25 mouse cellular contexts compared by ENCODE assay signal in the genomic region with DNA sequence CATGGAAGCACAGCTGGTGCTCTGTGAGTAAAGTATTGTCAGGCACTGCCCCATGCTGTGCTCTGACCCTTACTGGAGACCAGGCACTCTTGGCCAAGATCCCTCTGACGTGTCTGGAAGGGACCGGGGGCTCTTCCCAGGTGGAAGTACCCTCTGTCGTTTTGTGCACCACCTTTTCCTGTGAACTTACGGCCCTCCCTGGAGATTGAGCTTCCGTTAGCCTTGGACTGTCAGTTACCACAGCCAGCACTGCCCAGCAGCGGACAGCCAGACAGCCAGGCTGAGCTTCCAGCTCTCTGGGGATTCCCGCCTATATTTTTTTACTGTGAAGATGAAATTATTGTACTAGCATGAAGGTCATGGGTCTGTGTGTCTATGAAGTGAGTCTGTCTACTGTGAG. TPM values are rescaled to one million over a fixed set of nuclear protein-coding genes. Genes with fewer than 3 reads are reported as not detected.
DNase-seq lines count a peak whose midpoint lies in the region; ATAC-seq and TF ChIP-seq lines count a peak whose summit lies in the region.
"Had no signal": no experiment of that assay in that cellular context is flagged by ENCODE, and none has a peak within 500 bp of the region (broad histone marks: within the 10 kb centered on the region; RNA-seq: fewer than 3 reads in every experiment).

No protein-coding gene starts in this region.

- no peak for ATAC-seq in kidney, embryonic 15.5 days (replicated peaks; ENCODE audit: low FRiP score)
- no peak for ATAC-seq in G1E (ENCODE audit: extremely low read depth, insufficient number of reproducible peaks, low FRiP score, poor library complexity, severe bottlenecking)
- ATAC-seq in granulocyte monocyte progenitor cell, adult 5-6 weeks (replicated peaks; ENCODE audit: poor library complexity, severe bottlenecking) = peak; percentile 4; the same call in 1 of the 2 replicates
- ATAC-seq: forebrain, embryonic 16.5 days; hindbrain, postnatal 0 days had no signal

- no peak overlapping the region for H3K9ac ChIP-seq in kidney, embryonic 15.5 days
- H3K9ac ChIP-seq: embryonic facial prominence, embryonic 13.5 days; forebrain, embryonic 12.5 days; heart, embryonic 15.5 days; hindbrain, embryonic 13.5 days had no signal

- H3K4me3 ChIP-seq in kidney, embryonic 15.5 days (replicated peaks) = no peak overlapping the region
- H3K4me3 ChIP-seq in G1E (ENCODE audit: low read depth, low read length) = peak overlapping the region; percentile 13; the same call in 1 of the 2 replicates
- H3K4me3 ChIP-seq: embryonic facial prominence, embryonic 13.5 days; forebrain, embryonic 12.5 days; gastrocnemius, adult 2 months; heart, embryonic 10.5 days; heart, embryonic 15.5 days; hindbrain, embryonic 13.5 days had no signal

- H3K27ac ChIP-seq in kidney, embryonic 15.5 days = no peak overlapping the region
- H3K27ac ChIP-seq: embryonic facial prominence, embryonic 13.5 days; forebrain, embryonic 12.5 days; gastrocnemius, adult 2 months; heart, embryonic 10.5 days; heart, embryonic 15.5 days; hindbrain, embryonic 13.5 days; hindbrain, postnatal 0 days had no signal

- H3K4me1 ChIP-seq in kidney, embryonic 15.5 days = no peaks in the 10 kb centered on the region
- peaks cover 19% of the 10 kb centered on the region for H3K4me1 ChIP-seq in G1E (ENCODE audit: insufficient read depth, low read depth, low read length)
- H3K4me1 ChIP-seq: embryonic facial prominence, embryonic 13.5 days; forebrain, embryonic 12.5 days; heart, embryonic 10.5 days; heart, embryonic 15.5 days; hindbrain, embryonic 13.5 days had no signal

- H3K27me3 ChIP-seq in kidney, embryonic 15.5 days = no peaks in the 10 kb centered on the region
- H3K27me3 ChIP-seq in G1E (ENCODE audit: insufficient read depth, low read length) = no peaks in the 10 kb centered on the region
- H3K27me3 ChIP-seq: CH12.LX; embryonic facial prominence, embryonic 13.5 days; forebrain, embryonic 12.5 days; heart, embryonic 15.5 days; hindbrain, embryonic 13.5 days had no signal

- H3K36me3 ChIP-seq in kidney, embryonic 15.5 days = peaks cover 80% of the 10 kb centered on the region
- peaks cover 94% of the 10 kb centered on the region for H3K36me3 ChIP-seq in G1E (replicated peaks)

- DNase-seq in adrenal gland, postnatal 14 days = peak; percentile 33
- DNase-seq in adrenal gland, adult 18-20 months (ENCODE audit: low spot score in 2 of 2) = no peak
- DNase-seq in kidney, postnatal 36 days = peak; percentile 25
- DNase-seq in G1E (ENCODE audit: low spot score) = no peak
- no peak for DNase-seq in embryo, embryonic 10 days (ENCODE audit: low spot score)
- DNase-seq in frontal cortex, postnatal 25 days (ENCODE audit: low spot score in 2 of 2) = no peak
- DNase-seq: cerebellum, adult 8-10 months; cerebellum, postnatal 14 days; gastrocnemius, adult 2 months; gastrocnemius, postnatal 25 days; heart, adult 18-20 months; heart, postnatal 14 days; kidney, adult 8-10 months had no signal

- WGBS in kidney, embryonic 15.5 days = 89% methylated on average over 7 of the region's 7 CpGs

- no peaks in the 10 kb centered on the region for H3K9me3 ChIP-seq in kidney, embryonic 15.5 days (replicated peaks)
- no peaks in the 10 kb centered on the region for H3K9me3 ChIP-seq in G1E (replicated peaks)
- H3K9me3 ChIP-seq: embryonic facial prominence, embryonic 13.5 days; forebrain, embryonic 12.5 days; heart, embryonic 10.5 days; heart, embryonic 15.5 days; hindbrain, embryonic 13.5 days had no signal

- TF ChIP-seq CTCF in G1E (IDR thresholded peaks at IDR 0.05; ENCODE audit: low read depth, low read length) = no peak

- H3K4me2 ChIP-seq in kidney, embryonic 15.5 days = no peak overlapping the region
- H3K4me2 ChIP-seq: embryonic facial prominence, embryonic 13.5 days; forebrain, embryonic 12.5 days; heart, embryonic 15.5 days; hindbrain, embryonic 13.5 days had no signal

RNA-seq across cellular contexts. Expression of a gene that starts 6.0 kb away (rescaled TPM):
- total RNA-seq in adrenal gland, postnatal 14 days (2021) = 39.7 and 45.1 TPM in 2 replicates
- total RNA-seq in adrenal gland, adult 18-20 months (2021) = 10 to 100 TPM; 50.8 to 68.1 TPM
- polyA plus RNA-seq in kidney, embryonic 15.5 days (2015; fragmentation: Nextera tagmentation; extraction: Ambion mirVana) = 14.1 and 16.5 TPM in 2 replicates
- total RNA-seq in G1E (2014; fragmentation: Nextera tagmentation) = 15.0 and 21.4 TPM in 2 replicates
- 11.8 and 14.7 TPM in 2 replicates for total RNA-seq in G1E (2017)
- 2.3 and 3.4 TPM in 2 replicates for polyA plus RNA-seq in G1E (2012)
- 19.3 and 25.7 TPM in 2 replicates for total RNA-seq in granulocyte monocyte progenitor cell, adult 5-6 weeks (2014; fragmentation: Nextera tagmentation)
- 13.8 and 19.9 TPM in 2 replicates for total RNA-seq in granulocyte monocyte progenitor cell, adult 5-6 weeks (2017)

RNA-seq across cellular contexts. Expression of a gene that starts 15.0 kb away (rescaled TPM):
- total RNA-seq in adrenal gland, postnatal 14 days (2021) = 15.2 and 17.3 TPM in 2 replicates
- 10 to 100 TPM; 16.4 to 16.9 TPM for total RNA-seq in adrenal gland, adult 18-20 months (2021)
- polyA plus RNA-seq in kidney, embryonic 15.5 days (2015; fragmentation: Nextera tagmentation; extraction: Ambion mirVana) = 19.0 and 19.3 TPM in 2 replicates
- total RNA-seq in G1E (2014; fragmentation: Nextera tagmentation) = 21.4 and 43.3 TPM in 2 replicates
- total RNA-seq in G1E (2017) = 32.0 and 41.4 TPM in 2 replicates
- 1.6 and 3.4 TPM in 2 replicates for polyA plus RNA-seq in G1E (2012)
- total RNA-seq in granulocyte monocyte progenitor cell, adult 5-6 weeks (2014; fragmentation: Nextera tagmentation) = 9.5 and 19.4 TPM in 2 replicates
- 27.1 and 42.3 TPM in 2 replicates for total RNA-seq in granulocyte monocyte progenitor cell, adult 5-6 weeks (2017)

RNA-seq across cellular contexts. Expression of a gene that starts 17.0 kb away (rescaled TPM):
- total RNA-seq in adrenal gland, postnatal 14 days (2021) = 70.1 and 70.7 TPM in 2 replicates
- total RNA-seq in adrenal gland, adult 18-20 months (2021) = 10 to 100 TPM; 54.6 to 57.5 TPM
- 251 and 258 TPM in 2 replicates for polyA plus RNA-seq in kidney, embryonic 15.5 days (2015; fragmentation: Nextera tagmentation; extraction: Ambion mirVana)
- total RNA-seq in G1E (2014; fragmentation: Nextera tagmentation) (291 and 319 TPM in 2 replicates), G1E (2017) (414 and 485 TPM in 2 replicates)
- polyA plus RNA-seq in G1E (2012) = 129 and 148 TPM in 2 replicates
- 238 and 289 TPM in 2 replicates for total RNA-seq in granulocyte monocyte progenitor cell, adult 5-6 weeks (2014; fragmentation: Nextera tagmentation)
- total RNA-seq in granulocyte monocyte progenitor cell, adult 5-6 weeks (2017) = 216 and 239 TPM in 2 replicates

RNA-seq across cellular contexts. Expression of a gene that starts 42.4 kb away (rescaled TPM):
- 0.60 TPM in 1 of 2 replicates, not detected in the other for total RNA-seq in adrenal gland, postnatal 14 days (2021)
- not detected for total RNA-seq in adrenal gland, adult 18-20 months (2021)
- polyA plus RNA-seq in kidney, embryonic 15.5 days (2015; fragmentation: Nextera tagmentation; extraction: Ambion mirVana) = 0.34 TPM in 1 of 2 replicates, not detected in the other
- total RNA-seq in G1E (2014; fragmentation: Nextera tagmentation) = not detected in 2 replicates
- not detected in 2 replicates for total RNA-seq in G1E (2017)
- polyA plus RNA-seq in G1E (2012) = not detected in 2 replicates
- not detected in 2 replicates for total RNA-seq in granulocyte monocyte progenitor cell, adult 5-6 weeks (2014; fragmentation: Nextera tagmentation)
- total RNA-seq in granulocyte monocyte progenitor cell, adult 5-6 weeks (2017) = not detected in 2 replicates
- total RNA-seq: gastrocnemius, adult 2 months; gastrocnemius, postnatal 25 days; hematopoietic stem cell, adult 5-6 weeks; hindbrain, postnatal 0 days had no signal
- polyA plus RNA-seq: cortical plate, adult 2 months; embryonic facial prominence, embryonic 13.5 days; forebrain, embryonic 12.5 days; forebrain, embryonic 16.5 days; heart, embryonic 10.5 days; hindbrain, embryonic 13.5 days; hindbrain, postnatal 0 days had no signal

Comparison
In these comparisons a context has a peak if more than half of its experiments do, and no peak if none do; other contexts are left out.
1. DNase-seq: peak in adrenal gland, postnatal 14 days (single experiment) and kidney, postnatal 36 days (2 of 2); none in adrenal gland, adult 18-20 months (0 of 2), G1E (single experiment), embryo, embryonic 10 days (single experiment) and frontal cortex, postnatal 25 days (0 of 2).